Mouse (Mus musculus): ENCODE data around the gene Usp2. TPM values are rescaled to one million over a fixed set of nuclear protein-coding genes. Genes with fewer than 3 reads are reported as not detected.

Usp2 gene
- polyA plus RNA-seq, 1 experiment = 9.6 TPM

GRCm38 (mm10) chr9:44130581-44131275 lies 63.9 kb downstream of the Usp2 start:
- H3K4me1 ChIP-seq (ENCODE audit: control insufficient read depth, insufficient read depth, low read length) = peaks cover 6% of the 10 kb centered on the region
- H3K36me3 ChIP-seq (ENCODE audit: control insufficient read depth, insufficient read depth, low read length, poor library complexity, severe bottlenecking) = no peaks in the 10 kb centered on the region
- peak overlapping the region; percentile 61 for H3K4me3 ChIP-seq (ENCODE audit: low read depth, low read length)
- TF ChIP-seq EP300 (IDR thresholded peaks at IDR 0.05; ENCODE audit: insufficient read depth, low read depth, low read length) = 0 out of 2 replicates have a peak, but pooled peaks have one; percentile 14
- TF ChIP-seq POLR2A (IDR thresholded peaks at IDR 0.05; ENCODE audit: insufficient read depth, low read length) = no peak
- no peaks in the 10 kb centered on the region for H3K27me3 ChIP-seq (ENCODE audit: control insufficient read depth, insufficient read depth, low read length, poor library complexity, severe bottlenecking)
- H3K27ac ChIP-seq (ENCODE audit: insufficient read depth, low read length) = peak overlapping the region; percentile 76
- H3K9ac ChIP-seq (ENCODE audit: low read depth, poor library complexity, severe bottlenecking) = peak overlapping the region; percentile 76
- H3K9me3 ChIP-seq (replicated peaks; ENCODE audit: control insufficient read depth, insufficient read depth, low read length, poor library complexity, severe bottlenecking) = no peaks in the 10 kb centered on the region

- Histone ChIP-seq H3K4me3 (ENCODE audit: low read depth, low read length) (no peak overlapping the region), H3K36me3 (ENCODE audit: control insufficient read depth, insufficient read depth, low read length, poor library complexity, severe bottlenecking) (no peaks in the 10 kb centered on the region), H3K4me1 (ENCODE audit: control insufficient read depth, insufficient read depth, low read length) (peaks cover 6% of the 10 kb centered on the region), H3K9me3 (replicated peaks; ENCODE audit: control insufficient read depth, insufficient read depth, low read length, poor library complexity, severe bottlenecking) (no peaks in the 10 kb centered on the region), H3K9ac (ENCODE audit: low read depth, poor library complexity, severe bottlenecking) (0 out of 2 replicates have a peak overlapping the region, but pooled peaks have one; percentile 76), H3K27ac (ENCODE audit: insufficient read depth, low read length) (no peak overlapping the region), H3K27me3 (ENCODE audit: control insufficient read depth, insufficient read depth, low read length, poor library complexity, severe bottlenecking) (no peaks in the 10 kb centered on the region)
- no peak for TF ChIP-seq POLR2A (IDR thresholded peaks at IDR 0.05; ENCODE audit: insufficient read depth, low read length)
- no peak for TF ChIP-seq EP300 (IDR thresholded peaks at IDR 0.05; ENCODE audit: insufficient read depth, low read depth, low read length)
- TF ChIP-seq CTCF (IDR thresholded peaks at IDR 0.05; ENCODE audit: low read depth, low read length) = no peak
These were observed 64.4 kb downstream of the Usp2 start for GRCm38 (mm10) chr9:44131276-44131590.

- no peak overlapping the region for H3K27ac ChIP-seq (ENCODE audit: insufficient read depth, low read length)
- H3K9ac ChIP-seq (ENCODE audit: low read depth, poor library complexity, severe bottlenecking) = no peak overlapping the region
These were observed 65.4 kb downstream of the Usp2 start for GRCm38 (mm10) chr9:44132200-44132599.

DNA sequence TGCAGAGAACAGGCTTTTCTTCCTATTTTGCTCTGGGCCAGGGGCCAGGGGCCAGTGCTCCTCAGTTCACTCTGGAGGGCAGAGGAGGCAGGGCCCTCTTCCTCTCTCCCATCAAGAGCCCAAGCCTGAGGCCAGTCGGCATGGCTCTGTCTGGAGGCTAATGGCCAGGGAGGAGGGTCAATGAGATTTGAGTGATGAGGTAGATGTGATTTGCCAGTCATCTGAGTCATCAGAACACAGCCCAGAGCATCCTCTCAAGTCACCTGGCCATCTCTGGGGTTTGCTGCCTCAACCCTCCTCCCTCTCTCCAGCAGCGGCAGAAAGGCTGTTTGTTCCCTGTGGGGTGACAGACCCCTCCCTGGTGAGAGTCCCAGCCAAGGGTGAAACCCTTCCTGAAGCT lies 66.5 kb downstream of the Usp2 start:
- TF ChIP-seq CTCF (IDR thresholded peaks at IDR 0.05; ENCODE audit: low read depth, low read length) (no peak), EP300 (IDR thresholded peaks at IDR 0.05; ENCODE audit: insufficient read depth, low read depth, low read length) (no peak), POLR2A (IDR thresholded peaks at IDR 0.05; ENCODE audit: insufficient read depth, low read length) (no peak)
- Histone ChIP-seq H3K9ac (ENCODE audit: low read depth, poor library complexity, severe bottlenecking) (no peak overlapping the region), H3K9me3 (replicated peaks; ENCODE audit: control insufficient read depth, insufficient read depth, low read length, poor library complexity, severe bottlenecking) (no peaks in the 10 kb centered on the region), H3K36me3 (ENCODE audit: control insufficient read depth, insufficient read depth, low read length, poor library complexity, severe bottlenecking) (peaks cover 16% of the 10 kb centered on the region), H3K4me1 (ENCODE audit: control insufficient read depth, insufficient read depth, low read length) (peaks cover 6% of the 10 kb centered on the region), H3K27me3 (ENCODE audit: control insufficient read depth, insufficient read depth, low read length, poor library complexity, severe bottlenecking) (no peaks in the 10 kb centered on the region), H3K27ac (ENCODE audit: insufficient read depth, low read length) (no peak overlapping the region), H3K4me3 (ENCODE audit: low read depth, low read length) (no peak overlapping the region)

More at GRCm38 (mm10) chr9:44132200-44132599, 65.4 kb downstream of the Usp2 start:
- Histone ChIP-seq H3K9me3 (replicated peaks; ENCODE audit: control insufficient read depth, insufficient read depth, low read length, poor library complexity, severe bottlenecking) (no peaks in the 10 kb centered on the region), H3K36me3 (ENCODE audit: control insufficient read depth, insufficient read depth, low read length, poor library complexity, severe bottlenecking) (peaks cover 7% of the 10 kb centered on the region), H3K4me3 (ENCODE audit: low read depth, low read length) (no peak overlapping the region), H3K27me3 (ENCODE audit: control insufficient read depth, insufficient read depth, low read length, poor library complexity, severe bottlenecking) (no peaks in the 10 kb centered on the region), H3K4me1 (ENCODE audit: control insufficient read depth, insufficient read depth, low read length) (peaks cover 7% of the 10 kb centered on the region)
- TF ChIP-seq POLR2A (IDR thresholded peaks at IDR 0.05; ENCODE audit: insufficient read depth, low read length) = no peak
- no peak for TF ChIP-seq EP300 (IDR thresholded peaks at IDR 0.05; ENCODE audit: insufficient read depth, low read depth, low read length)
- no peak for TF ChIP-seq CTCF (IDR thresholded peaks at IDR 0.05; ENCODE audit: low read depth, low read length)

DNA sequence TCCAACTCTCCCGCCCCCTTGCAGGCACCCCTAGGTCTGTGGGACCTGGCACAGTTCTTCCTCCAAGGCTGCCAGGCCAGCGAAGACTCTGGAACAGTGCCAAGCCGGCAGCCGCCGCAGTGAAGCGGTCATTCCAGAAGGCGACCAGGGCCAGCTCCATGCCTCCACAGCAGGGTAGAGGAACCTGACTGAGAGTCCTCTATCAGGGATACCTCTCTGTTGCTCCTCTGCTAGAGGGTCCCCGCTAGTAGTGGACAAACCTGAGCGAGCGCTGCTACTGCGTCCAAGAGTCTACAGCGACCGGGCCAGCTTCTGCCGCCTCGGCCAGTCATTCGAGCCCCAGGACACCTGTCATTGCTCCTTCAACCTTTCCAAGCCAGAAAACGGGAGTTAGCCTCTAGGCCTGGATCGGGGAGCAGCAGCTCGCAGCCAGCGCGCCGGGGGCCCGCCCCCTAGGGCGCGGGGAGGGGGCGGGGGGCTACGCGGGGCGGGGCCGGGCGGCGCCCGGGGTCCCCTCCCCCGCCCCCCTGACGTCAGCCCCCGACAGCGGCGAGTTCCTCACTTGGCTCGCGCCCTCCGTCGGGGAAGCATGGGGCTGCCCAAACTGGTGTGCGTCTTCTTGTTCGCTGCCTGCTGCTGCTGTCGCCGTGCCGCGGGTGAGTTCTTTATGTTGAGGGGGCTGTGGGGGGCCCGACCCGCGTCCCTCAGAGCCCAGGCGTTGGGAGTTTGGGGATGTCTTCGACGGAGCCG lies 67.5 kb downstream of the Usp2 start, which contains the start of gene Mcam:
TSS of gene Mcam (plus strand) at position 369 of the 750 bp plus-strand sequence.
- TF ChIP-seq CTCF (IDR thresholded peaks at IDR 0.05; ENCODE audit: low read depth, low read length) = no peak
- TF ChIP-seq POLR2A (IDR thresholded peaks at IDR 0.05; ENCODE audit: insufficient read depth, low read length) = peak; percentile 75
- peak within 1 kb of the TSS; percentile 87 for H3K9ac ChIP-seq (ENCODE audit: low read depth, poor library complexity, severe bottlenecking)
- no peaks in the 10 kb centered on the region for H3K27me3 ChIP-seq (ENCODE audit: control insufficient read depth, insufficient read depth, low read length, poor library complexity, severe bottlenecking)
- no peaks in the 10 kb centered on the region for H3K9me3 ChIP-seq (replicated peaks; ENCODE audit: control insufficient read depth, insufficient read depth, low read length, poor library complexity, severe bottlenecking)
- H3K36me3 ChIP-seq (ENCODE audit: control insufficient read depth, insufficient read depth, low read length, poor library complexity, severe bottlenecking) = peaks cover 26% of the 10 kb centered on the region
- H3K27ac ChIP-seq (ENCODE audit: insufficient read depth, low read length) = no peak within 1 kb of the TSS
- H3K4me1 ChIP-seq (ENCODE audit: control insufficient read depth, insufficient read depth, low read length) = peaks cover 6% of the 10 kb centered on the region
- H3K4me3 ChIP-seq (ENCODE audit: low read depth, low read length) = peak within 1 kb of the TSS; percentile 82

Measured in ES-Bruce4 (cell line).